Mouse (Mus musculus) heart, adult 9 months (tissue): ENCODE data around the gene Gzmb.
"Not testable (repeated sequence)": the region's sequence is repeated elsewhere in the genome, so short reads cannot be mapped to it uniquely, and the experiment has no call there.

ENCODE experiments used
- DNase-seq, 2 experiments: peaks; one replicate each; pipeline ENCODE4 v3.0.0; 2022; ENCODE audit warnings: low spot score in 2 of 2

Gzmb gene

DNA sequence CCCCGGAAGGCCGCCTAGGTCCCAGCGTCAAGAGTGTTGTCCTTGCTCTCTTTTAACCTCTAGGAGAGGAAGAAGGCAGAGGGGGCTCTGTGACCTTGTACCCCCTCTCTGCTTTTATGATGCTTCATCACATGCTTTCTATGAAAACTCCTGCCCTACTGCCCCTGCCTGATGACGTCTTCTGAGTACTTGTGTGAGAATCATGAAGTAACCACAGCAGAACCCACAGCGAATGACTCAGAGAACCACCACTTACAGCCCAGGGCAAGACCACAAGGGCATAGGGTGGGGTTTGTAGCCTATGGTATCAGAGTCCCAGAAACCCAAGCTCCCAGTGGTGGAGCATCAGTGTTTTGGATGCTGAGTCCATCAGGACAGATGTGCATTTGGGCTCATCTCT is at the start of gene Gzmb:
Gene Gzmb, minus strand, starts transcription at position 108 of the 400 bp plus-strand sequence.
- no peak for DNase-seq

DNA sequence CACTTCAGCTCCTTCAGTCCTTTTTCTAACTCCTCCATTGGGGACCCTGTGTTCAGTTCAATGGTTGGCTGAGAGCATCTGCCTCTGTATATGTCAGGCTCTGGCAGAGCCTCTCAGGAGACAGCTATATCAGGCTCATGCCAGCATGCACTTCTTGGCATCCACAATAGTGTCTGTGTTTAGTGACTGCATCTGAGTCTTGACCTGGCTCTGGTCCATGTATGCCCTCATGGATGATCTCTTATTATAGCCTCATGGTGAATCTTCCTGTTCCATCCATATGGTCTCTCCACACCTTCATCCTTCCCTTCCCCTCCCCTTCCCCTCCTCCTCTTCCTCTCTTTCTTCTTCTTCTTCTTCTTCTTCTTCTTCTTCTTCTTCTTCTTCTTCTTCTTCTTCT is 49.7 kb upstream of the Gzmb start:
- DNase-seq: not testable (repeated sequence)

DNA sequence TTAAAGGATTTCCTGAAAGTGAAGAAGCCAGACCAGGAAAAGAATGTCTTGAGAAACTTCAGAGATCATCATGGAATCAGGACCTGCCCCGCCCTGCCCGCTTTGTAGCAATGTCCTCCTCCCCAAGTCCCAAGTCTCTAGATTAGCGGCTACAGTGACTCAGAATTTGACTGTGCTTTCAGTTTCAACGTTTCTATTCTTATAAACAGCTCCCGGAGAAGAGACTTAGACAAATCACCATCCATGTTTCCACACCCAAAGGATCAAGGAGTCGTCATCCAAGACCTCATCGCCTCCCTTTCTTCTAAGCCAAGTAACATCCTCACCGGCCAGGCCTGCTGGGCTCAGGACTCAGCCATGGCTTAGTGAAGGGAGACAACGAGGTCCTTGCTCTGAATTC is 48.2 kb upstream of the Gzmb start:
- DNase-seq: no peak

DNA sequence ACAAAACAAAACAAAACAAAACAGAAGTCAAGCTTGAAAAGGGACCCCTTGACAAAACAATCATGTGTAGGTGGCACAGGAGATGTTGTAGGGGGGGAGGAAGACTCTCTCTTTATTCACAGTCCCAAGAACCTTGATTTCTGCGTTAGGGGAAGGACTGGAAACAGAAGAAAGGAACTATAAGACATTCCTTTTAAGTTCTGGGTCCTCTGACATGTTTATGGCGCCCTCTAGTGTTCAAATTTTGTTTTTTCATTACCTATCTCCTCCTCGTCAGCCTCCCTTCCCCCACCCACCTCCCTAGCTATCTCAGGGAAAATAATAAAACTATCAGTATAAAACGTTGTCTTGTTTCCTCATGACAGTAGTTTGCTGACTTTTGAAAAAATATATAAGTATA is 42.1 kb upstream of the Gzmb start:
- peak in 1 of 2 experiments; percentile 19 for DNase-seq

DNA sequence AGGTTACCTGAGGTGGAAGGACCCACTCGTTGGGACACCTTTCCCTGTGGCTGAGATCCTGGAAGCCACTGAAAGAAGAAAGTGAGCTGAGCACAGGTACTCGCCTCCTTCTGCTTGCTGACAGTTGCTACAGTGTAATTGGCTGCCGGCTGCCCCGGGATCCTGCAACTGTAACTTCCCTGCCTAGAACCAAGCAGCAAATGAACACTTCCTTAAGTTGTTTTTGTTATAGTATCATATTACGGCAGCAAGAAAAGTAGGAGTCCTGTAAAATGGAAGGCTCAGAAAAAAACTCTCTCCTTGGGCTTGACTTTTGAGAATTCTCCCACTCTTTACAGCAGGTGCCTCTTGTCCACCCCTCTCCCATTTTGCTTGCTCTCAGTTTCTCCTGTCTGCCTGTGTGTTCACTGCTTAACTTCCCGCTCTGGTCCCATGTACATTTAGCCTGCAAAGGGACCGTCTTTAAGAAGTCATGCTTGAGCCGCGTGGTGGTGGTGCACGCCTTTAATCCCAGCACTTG is 41.5 kb upstream of the Gzmb start:
- no peak for DNase-seq

DNA sequence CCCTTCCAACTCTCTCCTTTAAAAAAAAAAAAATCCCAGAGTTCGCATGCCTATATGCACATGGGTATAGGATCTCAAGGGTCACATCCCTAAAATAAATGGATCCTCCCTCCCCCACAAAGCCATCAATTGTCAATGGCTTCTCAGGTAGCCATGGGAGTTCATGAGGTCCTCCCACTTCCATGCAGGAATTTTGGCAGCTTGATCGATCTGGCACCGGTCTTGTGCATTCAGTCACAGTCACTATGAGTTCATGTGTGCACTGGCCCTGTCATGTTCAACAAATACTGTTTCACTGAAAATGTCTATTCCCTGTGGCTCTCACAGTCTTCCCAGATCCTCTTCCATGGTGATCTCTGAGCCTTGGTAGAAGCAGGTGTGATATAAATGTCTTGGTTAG is 40.0 kb upstream of the Gzmb start:
- no peak for DNase-seq

DNA sequence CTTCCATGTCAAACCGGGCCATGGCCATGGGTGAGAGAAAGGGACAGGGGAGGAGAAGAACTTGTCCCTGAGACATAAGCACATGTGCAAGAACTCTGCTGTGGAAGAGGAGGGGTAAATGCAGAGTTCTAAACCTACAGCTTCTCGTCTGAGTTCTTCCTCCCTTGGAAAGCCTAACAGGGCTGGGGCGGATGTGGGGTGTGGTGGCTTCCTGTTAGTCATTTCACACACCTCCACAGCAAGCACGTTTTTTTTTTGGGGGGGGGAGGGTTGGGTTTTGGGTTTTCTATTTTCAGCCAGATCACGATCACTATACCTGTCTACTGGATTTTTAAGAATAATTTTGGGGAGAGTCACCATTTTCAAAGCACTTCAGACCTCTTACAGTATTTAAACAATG is 34.7 kb upstream of the Gzmb start:
- DNase-seq: no peak

DNA sequence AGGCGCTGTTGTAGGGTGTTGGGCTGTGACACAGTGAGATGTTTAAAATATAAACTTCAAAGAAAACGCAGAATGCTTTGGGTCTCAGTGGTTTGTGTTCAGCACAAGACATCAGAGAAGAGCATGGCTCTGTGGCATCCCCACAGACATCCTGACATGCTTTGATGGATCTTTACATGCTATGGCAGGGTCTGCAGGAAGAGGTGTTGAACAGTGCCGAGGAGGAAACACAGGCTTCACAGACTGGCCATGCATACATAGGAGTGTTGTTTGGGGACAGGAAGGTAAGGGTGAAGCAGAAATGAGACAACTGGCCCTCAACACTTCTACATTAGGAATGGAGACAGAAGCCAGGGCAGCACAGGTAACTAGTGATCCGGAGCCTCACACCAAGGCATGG is 34.0 kb upstream of the Gzmb start:
- no peak for DNase-seq

DNA sequence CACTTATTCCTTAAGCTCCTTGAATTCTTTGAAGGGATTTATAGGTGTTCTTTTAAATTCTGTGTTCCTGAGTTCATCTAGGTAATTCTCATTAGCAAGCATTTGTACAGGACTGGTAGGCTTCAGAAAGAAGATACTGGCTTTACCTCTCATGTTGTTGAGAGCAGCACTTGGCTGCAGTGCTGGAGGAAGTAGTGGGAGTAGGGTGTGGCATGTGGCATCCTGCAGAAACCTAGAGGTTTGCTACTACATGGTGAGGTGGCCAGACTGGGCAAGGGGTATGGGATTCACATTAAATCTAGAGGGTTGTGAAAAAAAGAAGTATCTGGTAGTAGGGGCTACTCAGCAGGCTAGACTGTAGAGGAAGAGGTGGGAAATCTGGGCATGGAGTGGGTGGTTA is 31.1 kb upstream of the Gzmb start:
- no peak for DNase-seq

DNA sequence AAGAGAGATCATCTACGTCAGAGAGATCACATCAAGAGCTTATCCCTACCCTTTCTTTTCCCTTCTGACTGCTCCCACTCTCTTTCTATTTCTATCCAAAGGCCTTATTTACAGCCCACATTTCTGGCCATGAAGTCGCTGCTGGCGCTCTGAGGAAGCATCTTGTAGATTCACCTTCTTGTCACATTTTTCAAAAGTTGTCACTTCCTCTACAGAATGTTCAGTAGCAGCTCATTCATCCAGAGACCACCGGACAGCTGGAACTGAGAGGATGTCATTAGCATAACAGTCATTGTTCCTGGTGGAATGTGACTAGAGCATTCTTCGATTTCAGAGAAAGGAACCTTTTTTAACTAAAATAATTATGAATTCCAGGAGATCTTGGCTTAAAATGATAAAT is 26.6 kb upstream of the Gzmb start:
- DNase-seq: no peak

DNA sequence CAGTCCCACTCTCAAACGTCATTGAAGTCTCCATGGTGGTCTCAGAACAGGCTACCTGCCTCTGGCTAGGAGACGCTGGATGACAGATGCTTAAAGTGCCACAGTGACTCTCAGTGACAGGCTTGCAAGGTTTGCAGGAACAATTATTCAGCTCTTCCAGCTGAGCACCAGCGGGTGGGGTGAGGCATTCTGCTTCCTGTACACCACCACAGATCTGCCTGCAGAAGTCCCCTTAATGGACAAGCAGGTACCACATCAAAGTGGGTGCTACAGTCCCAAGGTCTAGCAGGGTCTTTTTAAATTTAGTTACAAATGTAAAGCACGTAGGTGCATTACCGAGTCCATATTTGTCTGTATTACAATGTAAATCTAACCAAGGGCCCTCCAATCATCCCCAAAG is 25.7 kb upstream of the Gzmb start:
- DNase-seq: no peak

DNA sequence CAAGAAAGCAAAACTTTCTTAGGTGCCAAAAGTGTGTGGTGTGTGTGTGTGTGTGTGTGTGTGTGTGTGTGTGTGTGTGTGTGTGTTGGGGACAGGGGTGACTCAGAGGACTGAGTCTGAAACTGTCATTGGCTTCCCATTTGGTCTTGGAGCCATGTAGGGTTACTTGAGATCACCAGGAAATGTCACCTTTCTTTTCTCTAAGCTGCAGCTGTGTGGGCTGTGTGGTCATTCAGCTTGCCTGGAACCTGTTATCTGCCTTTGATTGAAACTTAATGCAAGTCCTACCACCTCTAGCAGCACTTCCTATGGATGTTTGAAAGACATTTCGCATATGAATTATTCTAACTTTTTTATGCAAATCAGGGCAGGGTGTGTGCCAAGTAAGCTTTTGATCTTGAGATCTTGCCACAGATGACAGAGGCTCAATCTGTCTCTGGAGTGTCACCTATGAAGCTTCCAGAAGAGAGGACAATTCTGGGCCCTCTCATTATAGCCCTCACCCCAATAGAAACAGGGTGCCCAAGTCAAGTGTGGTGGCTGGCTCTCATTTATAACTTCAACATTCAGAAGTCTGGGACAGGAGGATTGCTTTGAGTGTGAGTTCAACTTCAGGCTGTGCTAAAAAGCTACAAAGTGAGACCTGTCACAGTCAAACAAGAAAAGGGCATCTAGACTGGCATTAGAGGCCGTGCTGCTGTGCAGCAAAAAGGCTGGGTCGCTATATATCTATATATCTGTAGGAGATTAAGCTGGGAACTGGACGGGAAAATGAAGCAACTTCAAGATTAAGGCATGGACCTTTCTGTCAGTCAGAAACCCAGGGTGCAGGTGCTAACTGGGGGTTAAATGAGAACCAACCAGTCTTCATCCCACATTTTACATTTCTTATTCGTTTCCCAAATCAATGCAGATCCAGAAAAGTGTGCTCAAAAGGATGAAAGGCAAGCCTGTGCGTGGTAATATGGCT is 22.6 kb upstream of the Gzmb start:
- no peak for DNase-seq

DNA sequence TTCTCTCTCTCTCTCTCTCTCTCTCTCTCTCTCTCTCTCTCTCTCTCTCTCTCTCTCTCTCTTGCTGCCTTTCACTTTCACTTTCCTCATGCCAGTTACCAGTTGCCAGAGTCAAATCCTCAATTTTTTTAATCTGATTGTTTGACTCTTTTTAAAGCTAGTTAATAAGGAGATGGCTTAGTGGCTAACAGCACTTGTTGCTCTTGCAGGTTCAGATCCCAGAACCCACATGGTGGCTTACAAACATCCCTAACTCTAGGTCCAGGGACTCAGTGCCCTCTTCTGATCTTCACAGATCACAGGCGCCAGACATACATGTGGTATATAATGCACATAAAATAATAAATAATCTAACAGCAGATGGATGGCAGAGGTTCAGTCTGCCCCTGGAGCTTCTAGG is 21.8 kb upstream of the Gzmb start:
- DNase-seq: no peak

DNA sequence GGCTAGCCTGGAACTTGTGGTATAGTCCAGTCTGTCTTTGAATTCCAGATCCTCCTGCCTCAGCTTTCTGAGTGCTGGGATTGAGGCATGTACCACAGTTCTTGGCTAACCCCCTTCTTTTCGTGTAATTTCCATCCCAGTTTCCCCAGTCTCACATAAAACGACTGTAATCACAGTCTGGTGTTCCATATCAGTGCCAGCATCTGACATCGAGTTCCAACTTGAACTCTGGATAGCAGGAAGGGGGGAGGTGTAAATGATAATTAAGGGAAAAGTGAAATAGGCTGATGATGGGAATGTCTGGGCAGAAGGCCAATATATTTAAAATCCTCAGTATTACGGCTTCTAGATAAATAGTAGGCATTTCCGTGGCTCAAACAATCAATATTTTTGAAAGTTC is 19.0 kb upstream of the Gzmb start:
- no peak for DNase-seq

DNA sequence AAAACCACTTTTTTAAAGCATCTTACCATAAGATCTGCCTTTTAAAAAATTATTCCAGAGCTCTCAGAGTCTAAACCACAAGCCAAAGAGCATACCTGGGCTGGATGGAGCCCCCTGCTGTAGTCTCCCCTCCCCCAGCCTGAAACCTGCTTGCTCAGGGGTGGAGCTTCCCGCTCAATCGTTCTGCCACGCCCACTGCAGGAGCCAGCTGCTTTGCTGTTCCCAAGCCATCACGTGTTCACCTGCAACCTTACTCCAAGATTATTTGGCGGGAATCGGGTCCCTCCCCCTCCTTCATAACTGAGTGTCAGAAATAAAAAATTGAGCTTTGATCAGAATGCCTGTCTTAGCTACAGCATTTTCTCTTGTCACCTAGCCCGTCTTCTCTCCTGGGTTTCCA is 16.6 kb upstream of the Gzmb start:
- DNase-seq: not testable (repeated sequence)

DNA sequence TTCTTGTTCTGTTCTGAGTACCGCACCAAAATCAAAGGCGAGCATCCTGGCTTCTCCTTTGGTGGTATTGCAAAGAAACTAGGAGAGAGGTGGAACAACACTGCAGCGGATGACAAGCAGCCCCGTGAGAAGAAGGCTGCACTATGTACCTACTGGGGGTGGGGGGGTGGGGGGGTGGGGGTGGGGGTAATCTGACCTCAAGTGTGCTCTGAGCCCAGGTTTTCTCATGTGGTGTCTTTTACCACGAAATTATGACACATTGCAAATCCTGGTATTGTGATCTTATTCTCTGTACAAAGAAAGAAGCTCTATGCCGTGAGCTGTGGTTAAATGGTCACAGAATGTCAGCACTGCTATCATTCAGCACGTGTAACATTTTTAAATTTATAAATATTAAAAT is 14.0 kb upstream of the Gzmb start:
- not testable (repeated sequence) for DNase-seq

DNA sequence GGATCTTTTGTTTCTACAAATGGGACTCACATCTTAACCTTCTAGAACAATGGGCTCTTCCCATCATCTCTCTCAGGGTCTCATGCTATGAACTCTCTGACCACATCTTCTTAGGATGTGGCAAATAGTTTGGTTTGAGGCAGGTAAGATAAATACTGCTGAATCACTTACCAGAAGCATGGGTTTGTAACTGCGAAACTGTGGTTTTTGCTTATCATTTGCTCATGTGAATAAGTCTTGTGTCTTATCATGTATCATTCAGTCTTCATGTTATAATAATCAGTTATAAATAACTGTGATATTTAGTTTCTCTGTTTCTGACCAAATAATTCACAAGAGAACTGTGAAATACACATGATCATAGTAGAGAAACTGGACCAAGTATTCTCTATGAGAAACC is 4.0 kb upstream of the Gzmb start:
- DNase-seq: no peak

DNA sequence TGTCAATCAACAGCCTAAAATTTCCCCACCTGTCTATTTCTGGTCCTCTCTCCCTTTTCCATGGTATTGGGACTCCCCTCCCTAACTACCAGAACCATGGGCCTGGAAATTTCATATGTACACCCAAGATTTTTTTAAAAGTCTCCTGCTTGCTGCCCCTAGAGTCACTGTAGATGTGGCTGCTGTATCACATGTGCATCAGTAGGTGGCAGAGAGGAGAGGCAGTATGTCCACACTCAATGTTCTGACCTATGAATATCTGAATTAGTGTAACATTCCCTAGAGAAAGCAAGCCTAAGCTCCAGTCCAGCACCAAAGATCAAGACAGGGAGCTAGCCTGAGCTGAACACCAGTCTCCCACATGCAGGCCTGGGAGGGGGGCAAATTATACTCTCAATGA is 21.7 kb downstream of the Gzmb start:
- DNase-seq: no peak

DNA sequence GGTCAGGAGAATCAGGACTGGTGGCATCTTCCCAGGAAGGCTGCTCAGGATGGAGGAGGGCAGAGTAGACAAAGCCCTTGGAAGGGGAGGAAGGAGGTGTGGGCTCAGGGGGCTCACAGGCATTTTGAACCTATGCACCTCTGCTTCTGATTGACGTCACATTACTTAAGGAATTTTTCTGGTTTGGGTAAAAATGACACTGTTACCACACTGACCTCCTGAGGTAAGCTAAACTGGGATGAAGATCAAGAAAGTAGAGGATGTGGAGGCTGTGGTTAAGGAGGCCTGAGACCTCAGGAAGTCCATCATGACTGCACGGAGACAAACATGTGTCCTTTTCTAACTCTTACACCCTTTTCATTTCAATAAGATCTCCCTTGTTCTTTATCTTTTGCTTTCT is 27.5 kb downstream of the Gzmb start, which contains the start of gene Gzmc:
Gene Gzmc, minus strand, starts transcription at position 101 of the 400 bp plus-strand sequence.
- DNase-seq: no peak

DNA sequence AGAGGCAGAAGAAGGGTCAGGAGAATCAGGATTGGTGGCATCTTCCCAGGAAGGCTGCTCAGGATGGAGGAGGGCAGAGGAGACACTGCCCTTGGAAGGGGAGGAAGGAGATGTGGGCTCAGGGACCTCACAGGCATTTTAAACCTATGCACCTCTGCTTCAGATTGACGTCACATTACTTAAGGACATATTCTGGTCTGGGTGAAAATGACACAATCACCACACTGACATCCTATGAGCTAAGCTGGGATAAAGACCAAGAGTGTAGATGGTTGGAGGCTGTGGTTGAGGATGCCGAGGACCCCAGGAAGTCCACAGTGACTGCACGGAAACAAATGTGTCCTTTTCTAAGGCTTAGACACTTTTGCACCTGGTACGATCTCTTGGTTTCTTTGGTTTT is 50.7 kb downstream of the Gzmb start, which contains the start of gene Gzmf:
Gene Gzmf, minus strand, starts transcription at position 101 of the 400 bp plus-strand sequence.
- DNase-seq: no peak
